Mouse (Mus musculus) CH12.LX (cell line): ENCODE results near the gene Kmt5a. TPM values are rescaled to one million over a fixed set of nuclear protein-coding genes. Genes with fewer than 3 reads are reported as not detected.
A peak's percentile ranks its signal among the peaks of the same experiment; 100 is the strongest.

ENCODE experiments used
- DNase-seq: peaks from one replicate; pipeline ENCODE4 v3.0.0-alpha.2; 2013; ENCODE audit errors: extremely low read depth
- H3K27ac ChIP-seq: 2 replicates; pipeline ENCODE4 v1.5.1; 2012; ENCODE audit warnings: low read depth, mild to moderate bottlenecking, control low read depth, moderate library complexity; ENCODE audit not compliant: insufficient read depth
- H3K27me3 ChIP-seq: replicated peaks from 2 replicates; pipeline ENCODE3; 2012; ENCODE audit warnings: inconsistent platforms
- H3K36me3 ChIP-seq, 2 experiments: replicated peaks in 1 of 2; 2 replicates each; pipeline versions ENCODE3 to v1.6.1; 2012; ENCODE audit warnings: inconsistent platforms in 1 of 2, low read length in 1 of 2, mild to moderate bottlenecking in 1 of 2, mixed read lengths in 1 of 2, moderate library complexity in 1 of 2; ENCODE audit not compliant: control insufficient read depth in 1 of 2, insufficient read depth in 1 of 2
- H3K4me1 ChIP-seq, 2 experiments: 2 replicates each; pipeline ENCODE4 v1.6.1; 2012; ENCODE audit warnings: inconsistent platforms in 1 of 2, moderate library complexity in 1 of 2; ENCODE audit not compliant: insufficient read depth in 2 of 2, control insufficient read depth in 1 of 2
- H3K4me2 ChIP-seq: 2 replicates; pipeline ENCODE4 v1.6.1; 2012; ENCODE audit warnings: low read depth, mild to moderate bottlenecking, control low read depth; ENCODE audit not compliant: poor library complexity, insufficient read depth, severe bottlenecking
- H3K4me3 ChIP-seq, 3 experiments: fragments of 150-350 bp in 1 of 3; sonication (generic) in 1 of 3; replicated peaks in 1 of 3; 2 replicates each; pipeline versions ENCODE3 to v1.5.1; 2011 to 2012; ENCODE audit warnings: low read depth in 2 of 3, low read length in 2 of 3, mild to moderate bottlenecking in 2 of 3, moderate library complexity in 2 of 3, control low read depth in 1 of 3, improper control_type of control experiment in 1 of 3, inconsistent platforms in 1 of 3, mixed read lengths in 1 of 3; ENCODE audit not compliant: poor library complexity in 1 of 3
- H3K79me2 ChIP-seq: replicated peaks from 2 replicates; pipeline ENCODE4 v1.6.1; 2012; ENCODE audit warnings: mild to moderate bottlenecking, moderate library complexity; ENCODE audit not compliant: control insufficient read depth, poor library complexity, insufficient read depth, severe bottlenecking; ENCODE audit errors: extremely low read depth
- H3K9ac ChIP-seq: 2 replicates; pipeline ENCODE4 v1.6.1; 2012; ENCODE audit warnings: low read depth, mild to moderate bottlenecking, control low read depth, moderate library complexity; ENCODE audit not compliant: insufficient read depth
- H3K9me3 ChIP-seq: replicated peaks from 2 replicates; pipeline ENCODE3; 2012; ENCODE audit warnings: low read length, inconsistent platforms, mixed read lengths
- CHD1 ChIP-seq: IDR thresholded peaks from 2 replicates; pipeline ENCODE4 v1.6.1; 2012; ENCODE audit warnings: low read depth, low read length, improper control_type of control experiment, inconsistent platforms
- CHD2 ChIP-seq: IDR thresholded peaks from 2 replicates; pipeline ENCODE4 v1.6.1; 2011; ENCODE audit warnings: low read length, improper control_type of control experiment
- CTCF ChIP-seq, 2 experiments: IDR thresholded peaks in 1 of 2; conservative IDR thresholded peaks in 1 of 2; 2 replicates each; pipeline ENCODE4 v1.5.1; 2011 to 2012; ENCODE audit warnings: low read depth in 2 of 2, low read length in 2 of 2, improper control_type of control experiment in 1 of 2, inconsistent platforms in 1 of 2, mild to moderate bottlenecking in 1 of 2, moderate library complexity in 1 of 2
- E2F4 ChIP-seq: IDR thresholded peaks from 2 replicates; pipeline ENCODE4 v1.6.1; 2011; ENCODE audit warnings: low read depth, low read length, improper control_type of control experiment; ENCODE audit not compliant: insufficient replicate concordance
- ELF1 ChIP-seq: IDR thresholded peaks from 2 replicates; pipeline ENCODE4 v1.6.1; 2014; ENCODE audit warnings: low read depth, mild to moderate bottlenecking, inconsistent platforms, low read length, improper control_type of control experiment
- EP300 ChIP-seq: IDR thresholded peaks from 2 replicates; pipeline ENCODE4 v1.6.1; 2011; ENCODE audit warnings: low read length, improper control_type of control experiment
- GABPA ChIP-seq: IDR thresholded peaks from 2 replicates; pipeline ENCODE4 v1.6.1; 2012; ENCODE audit warnings: low read depth, low read length, improper control_type of control experiment, inconsistent platforms; ENCODE audit not compliant: insufficient replicate concordance
- HCFC1 ChIP-seq: IDR thresholded peaks from 2 replicates; pipeline ENCODE4 v1.6.1; 2012; ENCODE audit warnings: low read depth, mild to moderate bottlenecking, inconsistent platforms, low read length, improper control_type of control experiment
- JUND ChIP-seq: conservative IDR thresholded peaks from 2 replicates; pipeline ENCODE4 v1.6.1; 2011; ENCODE audit warnings: low read depth, low read length, improper control_type of control experiment
- KAT2A ChIP-seq: IDR thresholded peaks from 2 replicates; pipeline ENCODE4 v1.6.1; 2012; ENCODE audit warnings: low read length, improper control_type of control experiment, inconsistent platforms; ENCODE audit not compliant: insufficient replicate concordance
- MAFK ChIP-seq: IDR thresholded peaks from 2 replicates; pipeline ENCODE4 v1.6.1; 2011; ENCODE audit warnings: low read length, improper control_type of control experiment; ENCODE audit not compliant: insufficient replicate concordance
- MAX ChIP-seq: IDR thresholded peaks from 2 replicates; pipeline ENCODE4 v1.6.1; 2011; ENCODE audit warnings: low read length, improper control_type of control experiment
- MXI1 ChIP-seq: IDR thresholded peaks from 2 replicates; pipeline ENCODE4 v1.6.1; 2011; ENCODE audit warnings: mild to moderate bottlenecking, low read depth, low read length, improper control_type of control experiment
- MYC ChIP-seq: IDR thresholded peaks from 2 replicates; pipeline ENCODE4 v1.6.1; 2011; ENCODE audit warnings: low read depth, mild to moderate bottlenecking, improper control_type of control experiment, low read length
- NELFE ChIP-seq: IDR thresholded peaks from 2 replicates; pipeline ENCODE4 v1.6.1; 2011; ENCODE audit warnings: low read depth, low read length, improper control_type of control experiment
- NRF1 ChIP-seq: IDR thresholded peaks from 2 replicates; pipeline ENCODE4 v1.6.1; 2014; ENCODE audit warnings: low read depth, mild to moderate bottlenecking, inconsistent platforms, low read length, improper control_type of control experiment, moderate library complexity
- POLR2A ChIP-seq: IDR thresholded peaks from 2 replicates; pipeline ENCODE4 v1.6.1; 2011; ENCODE audit warnings: low read depth, mild to moderate bottlenecking, improper control_type of control experiment, low read length
- POLR2AphosphoS2 ChIP-seq: IDR thresholded peaks from 2 replicates; pipeline ENCODE4 v1.6.1; 2011; ENCODE audit warnings: low read depth, low read length, improper control_type of control experiment
- RAD21 ChIP-seq: IDR thresholded peaks from 2 replicates; pipeline ENCODE4 v1.6.1; 2011; ENCODE audit warnings: low read depth, mild to moderate bottlenecking, low read length, improper control_type of control experiment, moderate library complexity
- RCOR1 ChIP-seq: conservative IDR thresholded peaks from 2 replicates; pipeline ENCODE4 v1.6.1; 2012; ENCODE audit warnings: low read depth, mild to moderate bottlenecking, inconsistent platforms, low read length, improper control_type of control experiment
- SIN3A ChIP-seq: IDR thresholded peaks from 2 replicates; pipeline ENCODE4 v1.6.1; 2012; ENCODE audit warnings: low read length, improper control_type of control experiment, inconsistent platforms
- USF1 ChIP-seq: IDR thresholded peaks from 2 replicates; pipeline ENCODE4 v1.6.1; 2014; ENCODE audit warnings: low read depth, mild to moderate bottlenecking, inconsistent platforms, low read length, improper control_type of control experiment
- USF2 ChIP-seq: conservative IDR thresholded peaks from 2 replicates; pipeline ENCODE4 v1.6.1; 2011; ENCODE audit warnings: low read depth, low read length, improper control_type of control experiment
- ZMIZ1 ChIP-seq: IDR thresholded peaks from 2 replicates; pipeline ENCODE4 v1.6.1; 2012; ENCODE audit warnings: low read depth, mild to moderate bottlenecking, inconsistent platforms, low read length, improper control_type of control experiment
- ZNF384 ChIP-seq: IDR thresholded peaks from 2 replicates; pipeline ENCODE4 v1.6.1; 2012; ENCODE audit warnings: low read depth, low read length, improper control_type of control experiment, inconsistent platforms
- dilution Hi-C: fragments of 300-500 bp; cut with MboI; formaldehyde crosslinking; loops from 2 replicates; pipeline ENCODE4 v1.14.3; 2020; ENCODE audit warnings: low sequenced_read_pairs; ENCODE audit not compliant: extremely low pct_unique_long_range_greater_than_20kb, extremely low pct_ligation_motif_present
- in situ Hi-C: fragments of 300-500 bp; cut with MboI; formaldehyde crosslinking; loops from 3 replicates; pipeline ENCODE4 v1.14.3; 2019; ENCODE audit warnings: low sequenced_read_pairs, low pct_ligation_motif_present, low pct_unique_long_range_greater_than_20kb, mixed read lengths
- polyA plus RNA-seq: library from polyadenylated mRNA; unstranded; fragments of >175 nt; gene quantifications from 2 replicates; pipeline ENCODE4 v1.2.1, GENCODE M21; 2012; ENCODE audit warnings: low read depth; ENCODE audit not compliant: insufficient read length
- total RNA-seq, 2 experiments: library from RNA; depleted of rRNA; stranded (reverse); fragments of 300-350 nt in 1 of 2; fragments of >200 nt in 1 of 2; gene quantifications; 2 replicates each; pipeline ENCODE4 v1.2.3; 2012 to 2014

The Kmt5a gene
- total and polyA plus RNA-seq, 3 experiments, result 55.3 to 151 (median 62.8) TPM

GRCm38 (mm10) chr5:124440094-124440701 is 468 bp downstream of the Kmt5a start:
- dilution Hi-C loops, result no loop called here
- Histone ChIP-seq H3K9ac (peak overlapping the region; percentile 73), H3K4me3 (peak overlapping the region; percentile 81 to 97 (median 87)), H3K4me2 (peak overlapping the region; percentile 37), H3K79me2 (peaks cover 41% of the 10 kb centered on the region), H3K9me3 (no peaks in the 10 kb centered on the region), H3K27ac (peak overlapping the region; percentile 67), H3K36me3 (peaks cover 4 to 14% of the 10 kb centered on the region in 2 experiments), H3K4me1 (peaks cover 10 to 32% of the 10 kb centered on the region in 2 experiments), H3K27me3 (no peaks in the 10 kb centered on the region)
- DNase-seq, result peak; percentile 66
- in situ Hi-C loops, result loop anchor here (25.0 kb wide), 1 partner anchor 422 kb away; the partner anchor contains the start of genes Ccdc92 and Zfp664
- TF ChIP-seq EP300, result no peak
- TF ChIP-seq SIN3A, result peak; percentile 26; the same call in 1 of the 2 replicates
- no peak for TF ChIP-seq CHD1
- TF ChIP-seq RCOR1, result no peak
- TF ChIP-seq MAFK, result no peak
- no peak; the same call in none of the 2 replicates for TF ChIP-seq MXI1
- TF ChIP-seq ZNF384, result no peak; the same call in 1 of the 2 replicates
- no peak for TF ChIP-seq KAT2A
- 0 out of 2 replicates have a peak, but pooled peaks have one; percentile 36 for TF ChIP-seq MAX
- no peak for TF ChIP-seq ELF1
- 0 out of 2 replicates have a peak, but pooled peaks have one; percentile 24 for TF ChIP-seq MYC
- TF ChIP-seq NRF1, result peak; percentile 46
- no peak for TF ChIP-seq CHD2
- TF ChIP-seq POLR2A, result no peak
- no peak for TF ChIP-seq ZMIZ1
- TF ChIP-seq E2F4, result no peak
- TF ChIP-seq GABPA, result no peak
- TF ChIP-seq POLR2AphosphoS2, result no peak
- no peak for TF ChIP-seq NELFE
- TF ChIP-seq CTCF (conservative IDR thresholded peaks at IDR 0.05 in 1 of 2, IDR thresholded peaks at IDR 0.05 in 1 of 2; ENCODE audit: low read depth in 2 of 2, low read length in 2 of 2), result peak; percentile 12 to 51; a peak in 2 of 4 replicates
- TF ChIP-seq JUND, result no peak

- H3K27me3 ChIP-seq, result no peaks in the 10 kb centered on the region
- peaks cover 63% of the 10 kb centered on the region for H3K79me2 ChIP-seq
- in situ Hi-C loops, result loop anchor here (25.0 kb wide), 1 partner anchor 420 kb away; the partner anchor contains the start of genes Ccdc92 and Zfp664
- no peak overlapping the region for H3K4me2 ChIP-seq
- no peak overlapping the region for H3K27ac ChIP-seq
- H3K9me3 ChIP-seq, result no peaks in the 10 kb centered on the region
- no peak overlapping the region for H3K4me3 ChIP-seq
- dilution Hi-C loops, result no loop called here
- no peak for DNase-seq
- TF ChIP-seq HCFC1 (no peak), CHD1 (no peak), USF2 (no peak), USF1 (no peak), RAD21 (no peak)
- H3K4me1 ChIP-seq, result peaks cover 10 to 38% of the 10 kb centered on the region in 2 experiments
- no peak overlapping the region for H3K9ac ChIP-seq
- H3K36me3 ChIP-seq, result peaks cover 9 to 19% of the 10 kb centered on the region in 2 experiments
These were observed 2.9 kb downstream of the Kmt5a start for GRCm38 (mm10) chr5:124442628-124443027.
